Mouse (Mus musculus) layer of hippocampus, adult 2 months (tissue): Measurements from ENCODE around the gene Btc. TPM values are rescaled to one million over a fixed set of nuclear protein-coding genes. Genes with fewer than 3 reads are reported as not detected.
A peak's percentile ranks its signal among the peaks of the same experiment; 100 is the strongest.

Experiments
- DNase-seq, 2 experiments: peaks; one replicate each; pipeline ENCODE4 v3.0.0; 2022; ENCODE audit warnings: low spot score in 2 of 2
- H3K27ac ChIP-seq: fragments of 200-600 bp; 2 replicates; pipeline ENCODE4 v1.8.1; 2022
- H3K4me3 ChIP-seq: fragments of 200-600 bp; 2 replicates; pipeline ENCODE4 v1.8.1; 2022; ENCODE audit warnings: mild to moderate bottlenecking
- CTCF ChIP-seq: fragments of 200-600 bp; conservative IDR thresholded peaks from 2 replicates; pipeline ENCODE4 v1.8.1; 2022; ENCODE audit warnings: antibody characterized with exemption, mild to moderate bottlenecking, moderate library complexity
- total RNA-seq, 2 experiments: library from RNA; stranded (reverse); gene quantifications; 2 replicates each; pipeline ENCODE4 v1.2.3; 2021

Btc gene
- total RNA-seq, 2 experiments from 2014 or later: 1.0 to 1.4 TPM

DNA sequence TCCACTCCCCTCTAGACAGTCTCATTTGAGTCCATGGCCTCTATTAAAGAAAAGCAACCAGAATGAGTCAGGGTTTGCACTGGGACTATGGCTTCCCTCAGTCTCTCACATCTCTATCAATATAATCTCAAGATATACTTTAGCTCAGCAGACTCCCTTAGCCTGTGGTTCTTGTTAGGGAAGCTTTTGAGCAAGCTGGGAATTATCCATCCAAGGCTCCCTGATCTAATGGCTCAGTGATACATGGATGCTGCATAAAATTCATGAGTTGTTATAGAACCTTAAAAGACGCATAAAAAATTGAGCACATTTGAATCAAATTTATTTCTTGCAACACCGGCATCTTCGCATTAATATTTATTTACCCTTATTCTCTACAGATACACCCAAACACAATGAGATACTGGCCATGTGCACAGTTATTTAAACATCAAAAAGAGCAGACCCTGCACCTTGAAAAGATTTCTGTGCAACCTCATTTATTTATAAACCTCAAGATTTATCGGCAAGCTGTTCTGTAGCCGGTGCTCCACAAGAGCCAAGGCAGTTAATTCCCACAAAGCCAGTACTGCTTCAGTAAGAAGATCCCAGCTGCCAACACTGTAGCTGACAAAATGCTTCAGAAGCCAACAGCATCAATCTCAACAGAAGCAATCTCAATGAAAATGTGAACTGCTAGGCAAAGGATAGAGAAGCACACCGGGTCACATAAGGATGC lies 39.4 kb downstream of the Btc start:
- peak in 1 of 2 experiments; percentile 26 for DNase-seq
- Histone ChIP-seq H3K4me3 (no peak overlapping the region), H3K27ac (peak overlapping the region; percentile 21)
- TF ChIP-seq CTCF: no peak

DNA sequence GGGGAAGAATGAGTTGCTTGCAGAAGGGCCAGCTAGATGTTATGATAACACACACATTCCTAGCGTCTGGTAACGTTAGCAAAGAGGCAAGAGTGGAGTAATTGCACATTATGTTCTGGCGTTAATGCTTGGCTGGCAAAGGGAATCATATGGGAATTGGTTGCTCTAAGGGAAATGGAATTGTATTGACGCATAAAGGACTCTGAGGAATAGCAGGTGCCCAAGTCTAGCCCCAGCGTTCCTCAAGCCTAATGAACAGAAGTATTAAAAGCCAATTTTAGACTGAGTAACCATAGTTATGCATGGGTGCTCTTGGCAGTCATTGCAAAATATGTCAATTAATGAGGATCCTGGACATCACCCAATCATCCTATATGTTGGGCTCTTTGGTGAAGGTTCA lies 50.1 kb downstream of the Btc start:
- Histone ChIP-seq H3K4me3 (no peak overlapping the region), H3K27ac (no peak overlapping the region)
- TF ChIP-seq CTCF: no peak
- DNase-seq: no peak

DNA sequence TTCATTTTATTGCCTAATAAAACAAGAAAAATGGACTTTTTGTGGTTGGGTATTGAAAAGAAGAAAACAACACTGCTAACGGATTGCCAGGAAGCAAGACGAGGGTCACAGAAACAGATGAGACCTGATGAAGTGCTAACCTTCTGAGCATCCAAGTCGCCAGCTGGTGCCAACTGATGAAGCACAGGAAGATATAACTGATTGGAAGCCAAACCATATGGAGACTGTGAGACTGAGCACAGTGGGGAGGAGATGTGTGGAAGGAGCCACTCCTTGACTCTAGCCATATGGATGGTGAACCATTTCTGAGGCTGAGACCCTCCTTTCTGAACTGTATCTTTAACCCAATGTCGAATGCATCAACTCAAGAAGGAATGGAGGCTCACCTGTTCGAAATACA lies 57.1 kb downstream of the Btc start:
- H3K27ac ChIP-seq: no peak overlapping the region
- no peak for DNase-seq
- no peak for TF ChIP-seq CTCF
- H3K4me3 ChIP-seq: no peak overlapping the region

DNA sequence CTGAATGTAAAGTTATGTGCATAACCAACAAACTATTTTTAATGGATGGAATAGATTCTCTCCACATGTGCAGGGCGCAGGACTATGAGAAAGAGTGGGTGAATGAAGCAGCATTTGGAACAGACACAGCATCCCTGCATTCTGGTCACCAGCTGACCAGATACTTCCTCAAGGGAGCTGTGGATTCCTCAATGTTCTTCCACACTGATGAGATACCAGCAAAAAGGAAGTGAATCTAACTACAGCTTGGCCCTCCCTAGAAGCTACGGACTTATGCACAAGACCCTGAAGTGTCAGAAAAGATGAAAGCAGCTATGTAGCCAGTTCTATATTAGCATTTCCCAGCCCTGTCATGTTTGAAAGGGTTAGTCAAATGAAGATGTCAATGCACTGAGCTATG lies 57.7 kb downstream of the Btc start:
- H3K4me3 ChIP-seq: no peak overlapping the region
- DNase-seq: no peak
- no peak for TF ChIP-seq CTCF
- no peak overlapping the region for H3K27ac ChIP-seq

DNA sequence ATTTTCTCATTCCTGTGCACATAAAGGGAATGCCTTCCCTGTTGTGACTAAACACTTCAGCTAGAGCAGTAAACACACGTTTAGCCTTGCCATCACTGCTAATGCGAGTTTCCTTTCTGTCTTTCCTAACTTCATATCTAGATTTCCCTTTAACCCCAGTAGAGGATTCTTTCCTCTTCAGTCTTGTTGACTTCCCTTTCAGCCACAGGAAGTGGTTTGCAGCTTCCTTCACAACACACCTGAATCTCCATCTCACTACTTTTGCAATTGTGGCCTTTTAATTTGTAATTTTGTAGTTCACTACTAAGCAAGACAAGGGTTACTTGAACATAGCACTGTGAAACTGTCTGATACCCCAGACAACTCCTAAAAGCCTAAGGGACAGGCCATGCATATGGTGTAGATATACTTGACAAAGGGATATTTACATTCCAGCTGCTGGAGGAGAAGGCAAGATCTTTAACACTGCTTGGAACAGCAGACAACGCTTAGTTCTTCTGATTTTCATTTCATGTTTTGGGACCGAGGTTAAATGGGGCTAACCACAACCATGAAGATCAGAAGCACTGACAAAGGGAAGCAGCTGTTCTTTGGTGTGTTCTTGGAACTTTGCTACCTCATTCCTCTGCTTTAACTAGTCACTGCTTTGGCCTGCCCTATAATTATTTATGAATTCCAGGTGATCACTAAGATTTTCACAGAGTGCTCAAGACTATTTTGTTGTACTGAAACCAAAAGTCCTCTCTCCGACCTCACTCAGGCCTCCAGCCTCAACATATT lies 60.6 kb downstream of the Btc start:
- H3K4me3 ChIP-seq: no peak overlapping the region
- no peak overlapping the region for H3K27ac ChIP-seq
- no peak for TF ChIP-seq CTCF
- DNase-seq: no peak

DNA sequence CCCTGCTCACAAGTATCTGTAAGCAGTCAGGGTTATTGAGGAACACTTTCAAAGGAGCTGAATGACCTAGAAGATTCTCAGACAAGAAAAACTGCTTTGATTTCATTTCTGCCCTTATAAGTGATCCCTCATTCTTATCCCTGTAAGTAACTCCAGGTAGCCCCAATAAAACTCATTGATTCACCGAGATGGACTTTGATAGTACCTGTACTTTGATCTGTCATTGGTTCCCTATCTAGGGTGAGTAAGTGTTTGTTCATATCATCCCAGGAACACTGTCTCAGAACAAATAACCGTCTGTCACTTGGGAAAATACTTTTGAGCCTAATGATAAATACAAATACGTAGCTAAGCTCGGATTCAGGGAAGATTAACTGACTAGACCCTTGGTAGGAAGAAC lies 68.6 kb downstream of the Btc start:
- no peak overlapping the region for H3K4me3 ChIP-seq
- H3K27ac ChIP-seq: no peak overlapping the region
- no peak for DNase-seq
- no peak for TF ChIP-seq CTCF

DNA sequence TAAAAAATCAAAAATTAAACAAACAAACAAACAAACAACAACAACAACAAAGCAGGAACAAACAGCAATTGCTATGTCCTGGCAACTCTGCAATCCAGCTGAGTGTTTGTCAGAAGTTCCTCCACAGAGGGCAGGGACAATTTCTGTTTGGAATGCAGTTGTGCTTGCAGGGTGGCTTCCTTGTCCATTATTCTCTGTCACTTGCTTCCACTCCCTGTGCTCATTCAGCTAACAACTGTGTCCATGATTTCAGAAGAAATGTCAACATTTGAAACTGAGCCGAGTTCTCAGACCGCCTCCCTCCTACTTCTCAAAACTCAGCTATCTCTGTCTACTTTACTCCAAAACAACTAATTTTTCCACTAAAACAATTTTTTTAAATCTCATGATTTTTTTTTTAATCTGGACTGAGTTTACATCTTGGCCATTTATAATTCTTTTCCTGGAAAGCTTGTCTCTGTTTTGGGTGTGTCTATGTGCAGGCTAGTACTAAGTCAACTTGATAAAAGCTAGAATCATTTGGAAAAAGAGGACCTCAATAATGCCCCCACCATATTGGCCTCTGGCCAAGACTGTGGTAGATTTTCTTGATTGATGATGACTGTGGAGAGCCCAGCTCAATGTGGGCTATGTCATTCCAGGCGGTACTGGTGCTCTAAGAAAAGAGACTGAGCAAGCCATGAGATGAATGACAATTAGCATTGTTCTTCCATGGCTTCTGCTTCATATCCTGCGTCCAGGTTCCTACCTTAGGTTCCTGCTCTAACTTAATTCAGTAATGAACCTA lies 70.5 kb downstream of the Btc start:
- no peak for DNase-seq
- no peak for TF ChIP-seq CTCF
- H3K4me3 ChIP-seq: no peak overlapping the region
- no peak overlapping the region for H3K27ac ChIP-seq

DNA sequence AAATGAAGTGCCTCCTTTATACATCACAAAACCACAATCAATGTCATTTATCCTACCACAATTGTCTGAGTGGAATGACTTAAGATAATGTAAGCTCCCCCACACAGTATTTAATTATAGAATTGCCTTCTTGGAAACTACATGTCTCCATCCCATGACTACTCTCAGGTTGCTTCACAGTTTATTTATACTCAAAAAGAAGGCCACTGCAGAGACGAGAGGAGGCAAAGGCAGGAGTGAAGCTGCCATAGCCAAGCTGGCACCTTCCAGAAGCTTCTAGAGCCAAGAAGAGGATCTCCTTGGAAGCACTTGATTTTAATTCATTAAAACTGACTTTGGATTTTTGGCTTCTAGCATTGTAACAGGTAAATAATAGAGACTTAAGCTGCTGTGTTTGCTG lies 81.0 kb downstream of the Btc start:
- no peak overlapping the region for H3K4me3 ChIP-seq
- no peak overlapping the region for H3K27ac ChIP-seq
- TF ChIP-seq CTCF: no peak
- no peak for DNase-seq

DNA sequence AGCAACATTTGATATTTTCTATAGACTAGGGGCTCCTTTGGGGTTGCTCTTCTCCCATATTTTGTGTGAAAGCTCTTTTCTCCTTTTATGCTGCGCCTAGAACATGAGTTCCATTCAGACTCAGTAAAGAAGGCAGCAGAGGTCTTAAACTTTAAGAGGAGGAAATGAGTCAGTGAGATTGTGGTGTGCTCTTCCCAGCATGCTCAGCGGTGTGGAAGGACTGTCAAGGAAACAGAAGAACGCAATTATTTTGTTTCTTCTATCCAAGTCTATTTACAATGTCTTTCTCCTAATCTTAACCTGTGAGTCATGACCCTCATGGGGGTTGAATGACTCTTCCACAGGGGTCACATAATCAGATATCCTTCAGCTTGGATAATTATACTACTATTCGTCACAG lies 82.4 kb downstream of the Btc start:
- Histone ChIP-seq H3K4me3 (no peak overlapping the region), H3K27ac (no peak overlapping the region)
- DNase-seq: no peak
- TF ChIP-seq CTCF: no peak

DNA sequence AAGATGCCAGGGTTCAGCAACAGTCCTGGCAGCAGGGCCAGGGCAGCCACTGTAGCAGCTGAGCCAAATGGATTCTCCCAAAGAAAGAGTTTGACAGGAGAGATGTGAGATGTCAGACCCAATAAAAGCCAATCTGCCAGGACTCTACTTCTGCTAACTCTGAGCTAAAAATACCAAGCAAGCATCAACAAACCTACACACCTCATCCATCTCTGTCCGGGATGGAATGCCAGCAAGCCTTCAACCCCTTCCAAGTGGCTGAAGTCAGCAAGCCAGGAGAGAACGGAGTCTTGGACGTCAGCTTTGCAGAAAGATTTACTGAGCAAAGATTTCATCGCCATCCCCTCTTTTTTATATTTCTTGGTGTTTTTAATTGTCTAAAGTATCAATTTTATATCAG lies 88.8 kb downstream of the Btc start:
- H3K27ac ChIP-seq: no peak overlapping the region
- DNase-seq: no peak
- no peak for TF ChIP-seq CTCF
- H3K4me3 ChIP-seq: no peak overlapping the region

DNA sequence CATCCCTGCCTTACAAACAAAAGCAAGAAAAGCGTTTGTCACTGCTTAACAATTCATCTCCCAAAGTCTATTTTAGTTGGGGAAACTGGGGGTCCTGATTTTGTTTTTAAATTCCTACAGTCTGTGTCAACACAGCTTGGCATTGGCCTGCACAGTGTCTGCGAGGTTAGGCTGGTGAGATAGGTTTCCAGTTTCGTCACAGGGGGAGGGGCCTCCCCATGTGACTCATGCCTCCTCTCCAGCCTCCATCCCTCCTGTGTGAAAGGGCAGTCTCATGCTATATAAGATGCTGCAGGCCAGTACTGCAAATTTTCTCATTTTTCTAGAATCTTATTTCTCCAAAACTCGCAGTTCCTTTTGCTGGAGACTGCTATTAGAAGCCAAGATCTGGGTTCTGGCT lies 91.0 kb downstream of the Btc start:
- no peak overlapping the region for H3K4me3 ChIP-seq
- no peak for DNase-seq
- H3K27ac ChIP-seq: no peak overlapping the region
- TF ChIP-seq CTCF: no peak

DNA sequence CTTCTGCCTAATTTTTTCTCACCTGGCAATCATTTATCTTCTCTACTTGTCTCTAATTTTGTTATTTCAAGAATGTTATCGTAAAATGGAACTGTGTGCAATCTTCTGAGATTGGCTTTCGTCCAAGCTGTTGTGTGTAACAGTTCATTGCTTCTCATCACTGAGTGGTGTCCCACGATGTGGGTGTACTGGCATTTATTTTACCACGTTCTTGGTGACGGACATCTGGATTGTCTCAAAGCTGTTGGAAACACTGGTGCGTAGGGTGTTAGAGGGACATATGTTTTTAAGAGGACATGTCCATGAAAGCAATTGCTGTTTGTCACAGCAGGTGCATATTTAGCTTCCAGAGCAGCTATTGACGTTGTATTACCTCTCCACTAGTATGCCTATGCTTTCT lies 94.2 kb downstream of the Btc start:
- TF ChIP-seq CTCF: no peak
- Histone ChIP-seq H3K27ac (peak overlapping the region; percentile 28; the same call in 1 of the 2 replicates), H3K4me3 (no peak overlapping the region)
- peak in 1 of 2 experiments; percentile 13 for DNase-seq

DNA sequence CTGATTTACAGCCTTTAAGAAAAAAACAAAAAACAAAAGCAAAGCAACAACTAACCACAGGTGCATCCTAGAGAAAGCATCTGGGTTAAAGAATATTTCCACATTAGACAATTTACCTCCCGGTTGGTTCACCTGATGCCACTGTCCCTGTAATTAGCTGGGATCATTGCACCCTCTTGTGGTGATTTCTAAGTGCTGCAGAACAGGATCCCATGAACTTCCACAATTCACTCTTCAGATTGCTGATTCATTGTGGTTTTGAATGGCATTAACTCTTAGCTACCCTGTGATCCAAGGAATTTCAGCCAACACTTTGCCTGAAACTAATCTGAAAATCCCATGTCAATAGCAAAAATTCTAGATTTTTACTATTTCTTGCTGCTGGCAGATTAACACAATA lies 94.9 kb downstream of the Btc start:
- Histone ChIP-seq H3K4me3 (peak overlapping the region; percentile 40), H3K27ac (peak overlapping the region; percentile 28; the same call in 1 of the 2 replicates)
- peak; percentile 95 for TF ChIP-seq CTCF
- DNase-seq: peak; percentile 59 to 62

Other genes with a start within 250 kb of the Btc start
- 10 to 100 TPM; 44.7 to 48.6 TPM for gene Parm1, start 114.6 kb upstream of the Btc start, total RNA-seq